Mouse (Mus musculus) right cerebral cortex, adult 2 months (tissue): ENCODE results near the gene 4931428F04Rik.

Source experiments
- DNase-seq, 2 experiments: peaks; one replicate each; pipeline ENCODE4 v3.0.0; 2021 to 2022; ENCODE audit warnings: low spot score in 2 of 2

4931428F04Rik gene

DNA sequence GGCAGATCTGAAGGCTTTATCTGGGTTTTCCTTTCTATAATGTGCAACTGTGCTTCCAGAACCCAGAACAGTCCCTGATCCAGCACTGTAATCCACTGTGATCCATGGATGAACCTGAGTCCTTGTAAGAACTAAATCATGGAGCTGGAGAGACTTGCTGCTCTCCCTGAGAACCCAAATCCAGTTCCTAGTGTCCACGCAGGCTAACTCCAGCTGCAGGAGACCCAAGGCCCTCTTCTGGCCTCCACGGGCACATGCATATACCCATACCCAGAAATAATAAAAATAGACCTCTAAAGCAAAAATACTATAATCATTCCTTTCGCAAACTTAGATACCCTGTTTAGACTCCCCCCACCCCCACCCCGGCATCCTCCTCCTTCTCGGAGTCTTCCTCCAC lies 1.4 kb downstream of the 4931428F04Rik start:
- DNase-seq: no peak

DNA sequence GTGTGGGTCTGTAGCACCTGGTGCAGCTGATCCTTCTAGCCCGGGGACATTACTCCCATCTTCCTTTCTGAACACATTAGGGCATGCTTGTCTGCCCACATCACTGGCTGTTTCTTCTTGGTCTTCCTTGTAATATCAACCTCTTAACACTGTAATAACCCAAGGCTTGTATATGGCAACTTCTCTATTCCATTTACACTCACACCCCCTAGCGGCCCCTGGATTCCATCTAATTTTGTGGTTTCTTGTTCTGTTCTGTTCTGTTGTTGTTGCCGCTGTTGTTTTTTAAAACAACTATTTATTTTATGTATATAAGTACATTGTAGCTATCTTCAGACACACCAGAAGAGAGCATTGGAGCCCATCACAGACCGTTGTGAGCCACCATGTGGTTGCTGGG lies 2.8 kb downstream of the 4931428F04Rik start:
- no peak for DNase-seq

DNA sequence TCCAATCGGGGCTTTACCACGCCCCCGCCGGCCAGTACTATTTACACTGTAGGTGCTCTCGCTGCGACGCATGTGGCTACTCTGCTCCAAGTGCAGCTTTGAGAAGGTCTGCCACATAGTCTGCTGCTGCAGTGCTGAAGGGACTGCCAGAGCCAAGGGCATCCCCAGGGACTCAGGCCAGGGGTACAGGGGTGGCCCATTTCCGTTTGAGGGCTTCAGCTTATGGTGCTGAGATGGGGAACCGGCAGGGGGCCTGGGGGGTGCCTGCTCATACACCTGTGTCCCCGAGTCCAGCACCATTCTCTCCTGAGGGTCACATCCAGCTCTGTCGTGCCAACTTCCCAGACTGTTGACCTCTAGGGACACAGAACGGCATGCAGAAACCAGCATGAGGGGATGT lies 4.2 kb downstream of the 4931428F04Rik start:
- DNase-seq: no peak

DNA sequence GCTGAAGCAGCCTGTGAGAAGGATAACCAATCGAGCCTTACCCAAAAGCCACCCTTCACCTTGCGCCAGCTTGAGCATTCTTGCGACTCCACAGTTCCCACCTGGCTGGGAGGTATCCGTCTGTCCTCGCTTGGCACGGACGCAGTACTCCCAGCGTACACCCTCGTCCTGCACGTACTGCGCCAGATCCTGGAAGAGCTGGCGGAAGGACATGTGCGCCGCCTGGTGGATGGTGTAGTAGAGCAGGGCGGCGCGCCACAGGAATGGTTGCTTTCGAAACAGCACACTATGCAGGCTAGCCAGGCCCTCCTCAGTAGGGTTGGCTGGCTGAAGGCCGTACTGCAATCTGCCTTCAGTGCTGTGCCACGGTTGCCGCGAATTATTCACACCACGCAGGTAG lies 6.6 kb downstream of the 4931428F04Rik start:
- no peak for DNase-seq

DNA sequence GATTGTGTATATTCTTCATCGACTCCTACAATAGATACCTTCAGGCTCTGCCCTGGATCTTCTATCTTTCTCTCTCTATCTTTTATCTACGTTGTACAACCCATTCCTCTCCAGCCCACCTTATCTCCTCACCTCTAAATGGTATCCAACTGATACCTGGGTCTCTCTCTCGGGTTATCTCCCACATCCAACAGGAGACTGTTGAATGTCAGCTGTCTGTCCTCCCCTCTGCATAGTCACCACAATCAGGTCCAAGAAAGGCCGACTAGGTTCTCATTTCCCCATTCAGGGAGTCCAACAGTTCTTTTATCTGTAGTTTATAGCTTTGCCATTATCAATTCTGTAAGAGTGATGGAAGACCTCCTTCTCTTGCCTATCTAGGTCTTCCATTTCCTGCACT lies 7.4 kb downstream of the 4931428F04Rik start:
- no peak for DNase-seq

DNA sequence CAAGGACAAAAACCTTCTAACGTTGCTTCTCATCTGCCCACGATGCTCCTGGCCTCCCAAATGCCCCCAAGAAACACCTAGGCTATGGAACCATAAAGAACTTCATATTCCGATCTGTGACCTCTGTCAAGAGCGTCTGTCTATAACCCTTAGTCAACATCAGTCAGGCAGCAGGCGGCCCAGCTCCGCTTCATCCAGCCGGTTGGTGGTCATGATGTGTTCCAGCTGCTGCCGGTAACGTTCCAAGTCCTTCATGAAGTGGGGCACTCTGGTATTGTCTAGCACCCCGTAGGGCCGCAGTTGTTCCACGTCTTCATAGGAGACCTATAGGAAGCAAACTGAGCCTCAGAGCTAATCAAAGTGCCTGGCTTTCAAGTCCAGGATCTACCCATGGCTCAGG lies 7.8 kb downstream of the 4931428F04Rik start:
- no peak for DNase-seq

DNA sequence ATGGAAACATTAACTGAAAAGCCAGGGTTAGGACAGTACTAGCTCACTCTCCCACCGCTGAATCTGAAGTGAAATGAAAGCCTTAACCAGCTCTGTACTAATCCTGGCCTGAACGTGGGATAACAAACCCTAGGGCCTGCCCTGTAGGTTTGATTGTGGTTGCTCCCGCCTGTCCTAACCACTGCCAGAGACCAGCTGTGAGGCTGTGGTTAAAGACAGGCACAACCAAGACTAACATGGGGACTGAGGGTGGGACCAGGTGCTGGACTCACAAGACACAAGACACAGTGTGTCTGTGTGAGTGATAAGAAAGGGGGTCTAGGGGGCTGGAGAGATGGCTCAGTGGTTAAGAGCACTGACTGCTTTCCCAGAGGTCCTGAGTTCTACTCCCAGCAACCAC lies 9.1 kb downstream of the 4931428F04Rik start:
- no peak for DNase-seq

DNA sequence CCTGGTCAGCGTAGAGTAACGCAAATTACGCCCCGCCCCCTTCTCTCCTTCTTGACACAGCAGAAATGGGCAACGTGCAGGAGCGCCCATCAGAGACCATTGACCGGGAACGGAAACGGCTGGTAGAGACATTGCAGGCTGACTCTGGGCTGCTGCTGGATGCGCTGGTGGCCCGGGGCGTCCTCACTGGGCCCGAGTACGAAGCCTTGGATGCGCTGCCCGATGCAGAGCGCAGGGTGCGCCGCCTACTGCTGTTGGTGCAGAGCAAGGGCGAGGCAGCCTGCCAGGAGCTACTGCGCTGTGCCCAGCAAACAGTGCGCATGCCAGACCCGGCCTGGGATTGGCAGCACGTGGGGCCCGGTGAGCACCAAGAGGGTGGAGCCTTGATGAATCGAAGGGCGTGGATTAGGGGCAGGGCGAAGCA lies 10.7 kb downstream of the 4931428F04Rik start:
- DNase-seq: peak; percentile 81 to 87

DNA sequence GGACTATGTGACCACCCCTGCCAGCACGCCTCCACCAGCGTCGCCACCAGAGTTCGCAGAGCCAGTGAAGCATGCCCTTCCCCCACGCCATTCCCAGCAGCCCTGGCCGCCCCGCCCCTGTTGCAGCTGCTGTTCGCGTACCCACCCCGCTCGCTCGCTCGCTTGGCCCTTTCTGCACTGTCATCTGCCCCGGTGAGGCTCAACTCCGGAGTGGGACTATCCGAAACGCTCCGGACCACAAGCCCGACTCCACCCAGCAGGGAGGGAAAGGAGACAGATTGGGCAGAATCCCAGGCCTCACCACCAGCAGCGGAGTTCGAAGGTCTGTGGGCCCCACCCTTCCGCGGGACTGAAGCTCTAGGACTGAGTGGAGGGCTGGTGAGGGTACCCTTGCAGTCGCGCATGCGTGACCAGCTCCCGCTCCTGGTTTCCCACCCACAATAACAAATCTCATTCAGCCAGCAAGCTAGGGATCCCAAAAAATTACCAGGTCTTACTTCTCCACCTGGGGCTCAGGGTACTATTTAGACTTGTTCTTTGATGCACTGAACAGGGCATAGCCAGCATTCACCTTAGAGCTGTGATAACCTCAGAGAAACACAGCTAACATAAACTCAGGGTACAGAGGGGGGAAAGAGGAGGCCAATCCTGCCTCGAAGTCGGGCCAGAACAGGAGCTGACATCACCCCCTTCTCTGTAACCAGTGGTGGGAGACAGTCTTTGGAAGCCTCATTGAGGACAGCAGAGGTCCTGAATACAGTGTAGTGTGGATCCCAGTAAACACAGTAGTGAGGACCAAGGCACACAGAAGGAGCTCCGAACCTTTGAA lies 13.2 kb downstream of the 4931428F04Rik start:
- peak; percentile 48 to 64 for DNase-seq

DNA sequence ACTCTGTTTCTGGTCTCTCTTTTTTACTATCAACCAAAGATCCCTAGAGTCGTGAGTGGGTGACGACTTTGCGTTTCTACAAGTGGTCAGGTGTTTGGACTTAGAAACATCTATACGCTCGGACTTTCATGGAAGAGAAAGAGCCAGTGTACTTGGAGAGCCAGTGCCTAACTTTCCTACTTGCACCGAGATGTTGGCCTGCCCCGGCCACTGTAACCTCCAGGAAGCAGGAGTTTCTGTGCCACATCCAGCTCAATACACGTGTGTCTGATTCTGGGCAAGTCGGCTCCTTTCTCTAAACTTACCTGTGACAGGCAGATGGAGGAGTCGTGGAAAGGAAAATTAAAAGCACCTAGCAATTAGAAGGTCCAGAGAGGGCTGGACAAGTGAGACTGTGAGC lies 13.8 kb downstream of the 4931428F04Rik start, which contains the start of gene Nol3:
TSS of gene Nol3 (plus strand) at position 301 of the 400 bp plus-strand sequence.
- no peak for DNase-seq

DNA sequence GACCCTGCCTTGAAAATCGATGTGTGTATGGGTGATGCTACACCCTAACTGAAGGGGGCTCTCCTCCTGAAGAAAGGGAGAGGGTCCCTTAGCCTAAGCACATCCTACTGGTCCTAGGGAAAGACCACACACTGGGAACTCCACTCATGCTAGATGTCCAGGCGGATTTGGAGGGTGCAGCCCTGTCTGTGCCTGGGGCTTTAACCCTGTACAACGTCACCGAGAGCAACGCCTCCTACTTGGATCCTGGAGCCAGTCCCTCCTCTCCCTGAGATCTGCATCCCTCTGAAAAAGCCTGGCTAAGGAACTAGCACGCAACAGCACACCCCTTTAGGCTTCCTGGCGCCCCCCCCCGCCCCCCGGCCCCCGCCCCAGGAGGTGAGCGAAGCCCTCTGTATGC lies 14.3 kb downstream of the 4931428F04Rik start:
- DNase-seq: no peak

DNA sequence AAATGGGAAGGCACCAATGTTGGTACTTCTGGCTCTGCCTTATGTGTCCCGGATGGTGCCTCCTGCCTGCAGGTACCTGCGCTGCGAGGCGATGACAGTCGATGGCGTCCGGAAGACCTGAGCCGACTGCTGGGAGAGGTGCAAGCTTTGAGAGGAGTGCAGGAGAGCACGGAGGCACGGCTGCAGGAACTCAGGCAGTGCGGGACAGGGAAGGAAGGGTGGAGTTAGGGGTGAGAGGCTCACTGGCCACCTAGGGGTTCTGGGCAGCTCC lies 18.8 kb downstream of the 4931428F04Rik start:
- DNase-seq: no peak

DNA sequence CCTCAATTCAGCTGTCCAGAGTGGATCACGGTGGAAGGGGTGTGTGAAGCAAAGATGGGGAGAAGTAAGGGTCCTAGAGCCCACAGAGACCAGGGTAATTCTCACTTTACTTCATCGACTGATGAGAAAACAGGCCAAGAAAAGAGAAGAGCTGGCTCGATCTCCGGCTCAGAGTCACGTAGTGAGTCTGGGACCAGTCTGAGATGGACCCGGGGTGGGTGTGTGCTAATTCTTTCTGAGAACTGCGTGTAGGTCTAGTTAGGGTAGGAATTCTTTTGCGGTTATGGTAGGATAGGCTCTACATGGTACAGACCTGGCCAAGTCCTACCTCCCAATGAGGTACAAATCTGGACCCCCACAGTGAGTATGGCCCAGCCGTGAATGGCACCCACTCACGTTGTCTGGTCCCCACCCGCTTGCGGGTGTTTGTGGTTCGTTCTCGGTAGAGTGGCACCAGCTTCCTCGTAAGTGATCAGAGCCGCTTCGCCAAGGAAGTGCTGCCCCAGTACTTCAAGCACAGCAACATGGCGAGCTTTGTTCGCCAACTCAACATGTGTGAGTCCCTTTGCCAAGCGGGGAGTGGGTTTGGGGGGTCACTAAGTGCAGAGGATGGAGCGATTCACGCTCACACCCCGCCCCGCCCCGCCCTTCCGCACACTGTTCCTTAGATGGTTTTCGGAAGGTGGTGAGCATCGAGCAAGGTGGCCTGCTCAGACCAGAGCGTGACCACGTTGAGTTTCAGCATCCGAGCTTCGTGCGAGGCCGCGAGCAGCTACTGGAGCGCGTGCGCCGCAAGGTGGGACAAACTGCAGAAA lies 19.4 kb downstream of the 4931428F04Rik start:
- no peak for DNase-seq

DNA sequence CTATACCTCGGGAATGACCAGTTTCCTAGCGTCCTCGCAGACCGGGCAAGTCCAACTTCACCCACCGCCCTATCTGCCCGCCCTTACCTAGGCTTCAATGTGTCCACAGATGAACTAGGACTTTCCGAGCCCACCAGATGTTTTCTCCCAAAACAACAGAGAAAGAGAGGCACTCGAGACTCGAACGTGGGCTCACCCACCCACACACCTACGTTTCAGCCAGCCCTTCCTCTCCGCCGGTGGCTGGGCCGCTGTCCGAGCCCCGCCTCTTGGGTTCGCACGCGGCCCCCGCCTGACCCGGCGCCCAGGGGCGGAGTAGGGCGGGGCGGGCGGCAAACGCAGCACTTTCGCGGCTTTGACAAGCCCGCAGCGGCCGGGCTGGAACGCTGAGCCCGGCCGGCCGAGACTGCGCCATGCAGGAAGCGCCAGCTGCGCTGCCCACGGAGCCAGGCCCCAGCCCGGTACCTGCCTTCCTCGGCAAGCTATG lies 20.2 kb downstream of the 4931428F04Rik start, which contains the start of gene Hsf4:
TSS of gene Hsf4 (plus strand) at position 341 of the 487 bp plus-strand sequence.
- DNase-seq: peak; percentile 55 to 59

DNA sequence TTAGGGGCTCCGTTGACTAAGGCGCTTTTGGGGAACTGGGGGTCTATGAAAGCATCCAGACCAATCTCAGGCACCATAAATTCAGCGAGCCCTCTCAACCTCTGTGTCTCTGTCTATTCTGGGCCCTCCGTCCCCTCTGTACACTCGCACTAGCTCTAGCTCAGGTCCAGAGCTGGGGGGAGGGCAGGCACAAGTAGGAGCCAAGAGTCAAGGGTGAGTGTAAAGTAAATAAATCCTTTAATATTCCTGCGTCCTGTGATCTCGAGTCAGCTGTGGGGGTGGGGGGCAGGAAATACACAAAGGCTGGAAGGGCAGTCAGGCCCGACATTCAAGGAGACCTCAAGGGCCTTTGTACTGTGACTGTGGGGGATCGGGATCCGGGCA lies 20.6 kb downstream of the 4931428F04Rik start:
- no peak for DNase-seq

DNA sequence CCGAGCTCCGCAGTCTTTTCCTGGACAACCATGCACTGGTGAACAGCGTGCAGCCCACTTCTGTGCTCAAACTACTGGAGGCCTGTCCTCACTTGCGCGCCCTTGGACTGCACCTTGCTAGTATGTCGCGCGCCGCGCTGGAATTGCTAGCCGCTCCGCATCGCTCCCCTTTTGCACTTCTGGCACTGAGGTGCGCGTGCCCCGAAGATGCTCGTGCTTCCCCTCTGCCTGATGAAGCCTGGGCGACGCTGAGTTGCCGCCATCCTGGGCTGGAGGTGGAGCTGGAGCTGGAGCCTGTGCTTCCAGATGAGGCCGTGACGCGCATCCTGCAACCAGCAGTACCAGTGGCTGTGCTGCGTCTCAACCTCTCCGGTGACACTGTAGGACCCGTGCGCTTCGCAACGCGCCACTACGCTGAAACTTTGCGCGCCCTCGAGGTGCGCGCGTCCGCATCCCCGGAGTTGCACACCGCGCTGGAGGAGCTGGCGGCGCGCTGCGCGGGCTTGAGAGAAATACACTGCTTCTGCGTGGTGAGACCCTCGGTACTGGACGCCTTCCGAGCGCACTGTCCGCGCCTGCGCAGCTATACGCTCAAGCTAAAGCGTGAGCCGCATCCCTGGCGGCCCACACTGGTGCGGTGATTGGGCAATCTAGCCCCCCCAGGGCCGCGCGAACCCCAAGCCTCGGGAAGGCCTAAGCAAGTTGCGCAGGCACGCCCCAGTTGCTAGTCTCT lies 21.2 kb downstream of the 4931428F04Rik start:
- peak; percentile 86 to 90 for DNase-seq

DNA sequence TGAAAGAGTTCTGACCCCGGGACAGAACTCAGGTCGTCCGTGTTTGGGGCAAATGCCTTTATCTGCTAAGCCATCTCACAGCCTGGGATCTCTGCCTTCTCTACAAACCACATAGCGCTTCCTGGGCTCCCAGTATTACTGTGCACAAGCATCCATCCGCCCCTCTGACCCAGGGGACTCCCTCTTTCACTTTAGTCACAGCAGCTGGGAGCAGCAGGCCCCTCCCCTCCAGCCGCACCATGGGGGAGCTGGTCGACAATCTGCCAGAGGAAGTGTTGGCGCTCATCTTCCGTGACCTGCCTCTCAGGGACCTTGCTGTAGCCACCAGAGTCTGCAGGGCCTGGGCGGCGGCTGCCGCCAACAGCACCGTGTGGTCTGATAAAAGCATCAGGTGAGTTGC lies 22.9 kb downstream of the 4931428F04Rik start:
- DNase-seq: no peak

DNA sequence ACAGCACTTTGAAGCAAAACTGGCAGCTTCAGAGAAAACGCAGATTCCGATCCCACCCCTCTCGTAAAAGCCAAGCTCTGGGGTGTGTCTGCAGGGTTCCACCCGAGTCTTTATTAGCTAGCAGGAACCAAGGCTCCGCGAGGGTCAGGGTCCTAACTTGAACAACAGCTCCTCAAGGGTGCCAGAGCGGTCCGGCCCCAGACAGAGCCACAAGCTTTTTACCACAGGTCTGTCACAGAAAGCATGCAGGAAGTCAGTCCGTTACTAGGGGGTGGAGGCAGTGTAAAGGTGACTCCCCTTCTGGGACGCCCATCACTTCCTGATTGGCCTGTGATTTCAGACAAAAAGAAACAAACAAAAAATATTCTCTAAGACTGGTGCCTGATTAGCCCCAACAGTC lies 24.5 kb downstream of the 4931428F04Rik start:
- no peak for DNase-seq

DNA sequence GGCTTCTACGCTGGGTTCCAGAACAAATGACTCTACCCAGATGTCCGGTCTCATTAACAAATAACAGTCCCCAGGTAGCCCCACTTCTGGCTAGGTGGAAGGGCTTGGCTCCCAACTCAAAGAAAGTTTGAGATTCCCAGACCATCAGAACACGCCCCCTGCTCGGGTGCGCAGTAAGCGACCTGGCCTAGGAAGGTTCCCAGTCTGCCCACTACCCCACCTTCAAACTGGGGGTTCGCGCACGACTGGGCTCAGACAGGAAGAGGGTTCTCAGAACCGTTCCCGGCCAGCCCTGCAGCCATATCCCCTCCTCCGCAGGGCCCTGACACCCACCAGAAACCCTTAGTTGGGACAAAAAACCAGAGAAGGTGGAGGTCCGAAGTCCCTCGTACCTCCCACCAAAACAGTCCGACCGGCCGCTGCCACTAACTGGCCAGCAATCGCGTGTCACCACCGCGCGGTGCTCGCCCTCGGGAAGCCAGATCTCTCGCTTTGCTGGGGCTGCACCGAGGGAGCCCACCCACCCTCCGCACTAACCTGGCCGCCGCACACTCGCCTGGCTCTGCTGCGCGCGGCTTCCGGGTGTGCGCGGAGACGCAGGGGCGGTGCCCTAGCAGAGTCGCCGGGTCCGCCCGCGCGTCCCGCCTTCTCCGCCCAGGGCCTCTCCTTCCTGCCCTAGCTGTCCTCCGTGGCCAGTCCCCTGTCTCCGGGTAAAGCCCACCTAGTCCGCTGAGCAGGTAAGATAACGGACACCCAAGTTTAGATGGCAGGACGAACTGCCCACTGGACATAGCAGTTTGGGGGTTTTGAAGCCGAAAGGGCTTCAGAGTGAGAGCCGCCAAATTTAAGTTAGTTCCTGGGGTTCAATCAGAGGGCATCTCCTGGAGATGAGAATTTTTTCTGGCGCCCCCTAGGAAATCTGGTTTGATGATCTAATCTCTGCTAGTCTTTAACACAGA lies 25.4 kb downstream of the 4931428F04Rik start, which contains the start of the genes Tradd and Fbxl8:
TSS of gene Tradd (minus strand) at position 586 of the 959 bp plus-strand sequence.
TSS of gene Fbxl8 (plus strand) at position 625 of the 959 bp plus-strand sequence.
- peak in 1 of 2 experiments; percentile 54 for DNase-seq

DNA sequence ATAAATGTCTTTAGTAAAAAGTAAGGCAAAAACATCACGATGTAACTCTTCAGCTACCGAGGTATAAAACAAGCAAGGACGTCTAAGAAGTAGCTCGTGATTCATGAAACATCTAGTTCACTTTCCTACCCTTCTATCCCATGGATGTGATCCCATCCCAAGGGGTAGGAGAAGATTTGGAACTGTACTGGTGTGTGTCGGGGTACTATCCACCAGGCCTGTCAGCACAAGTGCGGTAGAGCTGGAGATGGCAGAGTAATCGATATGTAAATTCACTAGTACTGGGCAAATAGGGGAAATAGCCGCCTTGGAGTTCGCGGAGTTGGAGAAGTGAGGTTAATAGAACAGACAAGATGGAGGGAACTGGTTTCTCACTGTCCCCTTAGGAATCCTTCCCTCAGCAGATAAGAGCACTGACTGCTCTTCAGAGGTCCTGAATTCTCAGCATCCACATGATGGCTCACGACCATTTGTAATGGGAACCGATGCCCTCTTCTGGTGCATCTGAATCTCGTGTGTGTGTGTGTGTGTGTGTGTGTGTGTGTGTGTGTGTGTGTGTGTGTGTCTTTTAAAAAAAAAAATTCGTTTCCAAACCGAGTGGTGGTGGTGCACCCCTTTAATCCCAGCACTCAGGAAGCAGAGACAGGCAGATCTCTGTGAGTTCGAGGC lies 26.3 kb downstream of the 4931428F04Rik start:
- DNase-seq: no peak
